Mouse (Mus musculus): ENCODE measurements around the gene Lmntd1.

Gene Lmntd1

GRCm38 (mm10) chr6:145441416-145442110 is 172.6 kb downstream of the Lmntd1 start:
- in situ Hi-C loops (cut with MboI; ENCODE audit: low sequenced_read_pairs) = no loop called here

GRCm38 (mm10) chr6:145438851-145439250 is 175.3 kb downstream of the Lmntd1 start:
- in situ Hi-C loops (cut with MboI; ENCODE audit: low sequenced_read_pairs) = no loop called here

DNA sequence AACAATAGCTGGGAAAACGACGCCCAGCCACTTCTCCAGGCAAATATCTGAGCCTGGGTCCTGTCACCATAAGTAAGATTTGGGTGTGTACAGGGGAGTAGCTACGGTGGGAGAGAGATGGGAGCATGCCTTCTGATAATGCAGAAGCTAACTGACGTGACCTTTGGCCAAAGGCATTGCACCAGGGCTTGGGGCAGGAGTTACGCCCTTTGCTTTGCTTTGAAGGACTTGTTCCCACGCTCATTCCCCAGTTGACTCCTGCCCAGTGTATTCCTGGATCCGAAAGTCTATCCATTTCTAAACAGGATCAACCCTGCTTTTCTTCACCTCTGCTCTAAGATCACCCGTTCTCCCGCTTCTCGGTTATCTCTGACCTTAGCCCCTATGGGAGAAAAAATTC is 178.4 kb downstream of the Lmntd1 start:
- in situ Hi-C loops (cut with MboI; ENCODE audit: low sequenced_read_pairs) = no loop called here

DNA sequence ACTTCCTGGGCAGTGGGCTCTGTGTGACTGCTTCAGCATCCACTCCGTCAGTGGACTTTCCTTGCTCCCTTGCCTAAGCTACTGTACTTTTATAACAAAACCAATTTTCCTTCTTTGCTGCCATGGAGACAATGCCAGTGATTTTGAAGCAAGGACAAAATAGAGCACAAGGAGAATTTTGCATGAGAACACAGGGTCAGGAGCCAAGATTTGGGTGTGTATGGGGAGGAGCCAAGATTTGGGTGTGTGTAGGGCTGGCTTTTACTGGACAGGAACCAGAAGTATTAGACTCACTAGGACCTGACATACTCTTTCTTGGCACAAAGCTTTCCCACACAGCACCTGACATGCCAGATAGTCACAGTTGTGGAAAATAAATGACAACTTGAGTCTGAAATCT is 179.0 kb downstream of the Lmntd1 start:
- in situ Hi-C loops (cut with MboI; ENCODE audit: low sequenced_read_pairs) = no loop called here

DNA sequence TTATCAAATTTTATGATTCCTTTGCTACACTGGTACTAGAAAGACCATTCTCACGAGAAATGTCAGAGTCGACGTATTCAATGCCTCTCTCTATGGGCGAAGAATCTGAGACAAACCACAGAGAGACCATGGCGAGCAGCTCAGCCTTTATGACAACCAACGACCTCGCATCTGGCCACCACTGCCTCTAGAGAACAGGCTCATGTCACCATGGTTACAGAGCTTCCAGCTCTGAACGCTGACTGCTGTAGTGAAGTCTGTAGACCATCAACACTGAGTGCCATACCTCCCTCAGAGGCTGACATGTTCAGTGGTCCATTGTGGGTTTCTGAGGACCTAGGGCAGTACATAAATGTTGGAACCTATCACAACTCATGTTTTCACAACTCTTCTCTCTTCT is 180.2 kb downstream of the Lmntd1 start:
- in situ Hi-C loops (cut with MboI; ENCODE audit: low sequenced_read_pairs) = no loop called here

DNA sequence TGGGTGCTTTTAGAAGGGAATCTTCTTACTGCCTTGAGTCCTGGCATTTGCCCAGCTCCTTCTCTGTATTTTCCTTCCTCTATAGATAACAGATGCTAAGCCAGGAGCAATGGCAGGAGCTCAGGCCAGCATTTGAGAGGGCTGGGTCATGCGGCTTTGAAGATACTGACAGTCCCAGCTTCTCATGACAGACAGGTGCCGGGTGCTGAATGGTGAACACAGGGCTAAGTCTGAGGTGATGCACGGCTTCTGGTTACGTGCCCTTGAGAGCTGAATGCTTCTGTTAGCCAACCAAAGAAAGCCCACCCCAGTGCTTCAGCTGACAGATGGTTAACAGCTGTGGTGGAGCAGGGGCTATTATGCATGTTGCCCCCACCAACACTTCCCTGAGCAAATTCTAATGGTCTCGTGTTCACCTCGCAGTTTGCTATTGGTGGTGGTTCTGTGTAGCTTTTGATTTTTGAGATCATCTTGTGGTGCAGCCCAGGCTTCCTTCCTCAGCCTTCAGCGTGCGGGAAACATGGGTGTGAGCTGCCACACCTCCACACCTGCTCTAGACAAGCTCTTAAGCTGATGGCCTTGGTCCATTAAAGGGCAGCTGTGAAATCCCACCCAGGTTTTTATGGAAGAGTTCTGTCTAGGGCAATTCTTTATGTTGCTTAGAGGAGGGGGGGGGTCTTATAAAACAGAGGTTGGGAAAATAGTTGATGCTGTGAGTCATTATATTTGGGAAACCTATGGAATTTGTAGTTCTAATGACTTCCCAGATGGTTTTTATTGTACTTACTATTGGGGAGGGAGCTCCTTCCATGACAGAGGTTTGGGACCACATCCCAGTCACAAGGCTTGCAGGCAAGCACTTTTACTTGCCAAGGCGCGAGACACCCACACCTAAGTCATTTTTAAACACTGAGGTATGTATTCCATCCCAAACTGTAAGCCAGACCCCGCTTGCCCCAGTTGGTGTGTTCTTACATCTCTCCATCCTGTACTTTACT is 181.1 kb downstream of the Lmntd1 start:
- in situ Hi-C loops (cut with MboI; ENCODE audit: low sequenced_read_pairs) = no loop called here

- in situ Hi-C loops (cut with MboI; ENCODE audit: low sequenced_read_pairs) = no loop called here
Measured at GRCm38 (mm10) chr6:145431747-145432146, 182.4 kb downstream of the Lmntd1 start.

- in situ Hi-C loops (cut with MboI; ENCODE audit: low sequenced_read_pairs) = no loop called here
Measured at GRCm38 (mm10) chr6:145427411-145427810, 186.7 kb downstream of the Lmntd1 start.

- in situ Hi-C loops (cut with MboI; ENCODE audit: low sequenced_read_pairs) = no loop called here
Measured at GRCm38 (mm10) chr6:145426501-145426900, 187.6 kb downstream of the Lmntd1 start.

- in situ Hi-C loops (cut with MboI; ENCODE audit: low sequenced_read_pairs) = no loop called here
Measured at GRCm38 (mm10) chr6:145424156-145424555, 190.0 kb downstream of the Lmntd1 start.

- in situ Hi-C loops (cut with MboI; ENCODE audit: low sequenced_read_pairs) = no loop called here
Measured at GRCm38 (mm10) chr6:145423484-145423883, 190.6 kb downstream of the Lmntd1 start.

DNA sequence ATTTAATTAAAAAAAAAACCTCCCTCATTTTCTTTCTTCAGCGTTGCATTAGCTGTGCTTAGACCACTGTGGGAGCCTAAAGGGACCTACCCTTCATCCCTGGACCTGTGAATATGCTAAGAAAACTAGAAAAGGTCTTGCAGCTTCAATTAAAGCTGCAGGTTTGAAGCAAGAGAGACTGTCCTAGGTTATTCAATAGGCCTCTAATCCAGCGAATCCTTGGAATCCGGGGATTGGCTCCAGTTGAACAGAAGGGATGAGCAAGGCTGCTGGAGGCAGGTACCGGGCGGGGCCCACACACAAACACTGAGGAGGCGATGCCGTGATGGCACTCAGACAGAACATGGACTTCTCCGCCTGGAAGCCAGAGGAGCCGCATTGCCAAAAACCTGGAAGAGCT is 192.5 kb downstream of the Lmntd1 start:
- in situ Hi-C loops (cut with MboI; ENCODE audit: low sequenced_read_pairs) = no loop called here

GRCm38 (mm10) chr6:145420407-145420806 is 193.7 kb downstream of the Lmntd1 start:
- in situ Hi-C loops (cut with MboI; ENCODE audit: low sequenced_read_pairs) = no loop called here

GRCm38 (mm10) chr6:145418856-145419255 is 195.3 kb downstream of the Lmntd1 start:
- in situ Hi-C loops (cut with MboI; ENCODE audit: low sequenced_read_pairs) = no loop called here

GRCm38 (mm10) chr6:145417720-145418440 is 196.2 kb downstream of the Lmntd1 start:
- in situ Hi-C loops (cut with MboI; ENCODE audit: low sequenced_read_pairs) = no loop called here

GRCm38 (mm10) chr6:145417014-145417719 is 197.0 kb downstream of the Lmntd1 start:
- in situ Hi-C loops (cut with MboI; ENCODE audit: low sequenced_read_pairs) = no loop called here

DNA sequence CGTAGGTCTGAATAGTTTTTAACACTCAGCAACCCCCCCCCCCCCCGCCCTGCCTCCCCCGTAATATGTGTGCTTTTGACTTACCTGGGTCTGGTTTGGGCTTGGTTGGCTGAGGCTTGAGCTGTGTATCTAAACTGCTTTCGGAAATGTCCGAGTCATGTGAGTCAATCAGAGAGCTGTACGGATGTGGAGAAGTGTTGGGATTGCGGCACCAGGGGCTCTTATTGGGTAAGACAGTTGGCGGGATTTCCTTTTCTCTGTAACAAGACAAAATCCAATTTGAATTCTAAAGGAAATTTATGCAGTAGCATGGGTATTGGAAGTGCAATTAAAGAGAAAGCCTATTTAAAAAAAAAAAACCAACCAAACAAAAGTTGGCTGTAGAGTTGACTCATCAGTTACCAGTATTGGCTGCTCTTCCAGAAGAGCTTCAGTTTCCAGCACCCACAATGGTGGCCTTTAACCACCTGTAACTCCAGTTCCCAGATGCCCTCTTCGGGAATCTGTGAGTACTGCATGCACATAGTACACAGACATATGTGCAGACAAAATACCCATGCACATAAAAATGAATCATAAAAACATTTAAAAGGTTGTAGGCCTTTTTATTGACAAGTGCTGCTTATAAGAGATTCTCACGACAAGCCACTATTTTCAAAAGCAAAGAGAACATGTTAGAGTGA is 209.6 kb downstream of the Lmntd1 start:
- in situ Hi-C loops (cut with MboI; ENCODE audit: low sequenced_read_pairs) = no loop called here

GRCm38 (mm10) chr6:145401140-145401539 is 213.0 kb downstream of the Lmntd1 start:
- in situ Hi-C loops (cut with MboI; ENCODE audit: low sequenced_read_pairs) = no loop called here

DNA sequence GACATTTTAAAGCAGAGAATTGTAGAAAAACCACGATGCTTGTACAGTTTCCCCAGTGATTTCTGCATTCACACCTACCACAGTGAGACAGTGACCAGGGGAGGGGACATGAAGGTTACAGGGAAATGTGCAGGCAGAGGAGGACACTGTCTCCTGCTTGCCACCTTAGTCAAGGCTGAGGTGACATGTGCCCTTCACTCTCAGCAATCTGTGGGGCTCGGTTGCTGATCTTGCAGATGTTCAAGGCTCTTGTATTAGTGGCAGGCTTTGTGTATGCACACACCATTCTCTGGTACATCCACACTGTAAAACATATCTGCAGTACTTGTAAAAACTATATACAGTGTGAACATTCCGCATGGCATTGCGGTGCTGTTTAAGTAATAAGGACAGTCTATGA is 216.2 kb downstream of the Lmntd1 start:
- in situ Hi-C loops (cut with MboI; ENCODE audit: low sequenced_read_pairs) = no loop called here

DNA sequence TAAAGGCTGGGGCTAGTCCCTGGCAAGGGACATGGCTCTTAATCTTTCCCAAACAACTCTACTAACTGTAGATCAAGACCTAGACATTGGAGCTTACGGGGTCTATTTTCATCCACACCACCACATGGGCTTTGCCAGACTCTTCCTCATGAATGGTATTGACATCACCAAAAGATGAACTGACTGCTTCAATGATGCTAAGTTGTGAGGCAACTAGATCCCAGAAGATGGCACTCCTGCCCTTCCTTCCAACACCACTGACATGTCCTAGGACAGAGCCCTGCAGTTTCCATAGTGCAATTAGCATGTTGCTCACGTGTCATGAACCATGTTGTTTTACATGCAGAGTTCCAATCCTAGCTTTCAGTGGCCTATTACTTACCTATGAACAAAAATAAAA is 217.6 kb downstream of the Lmntd1 start:
- in situ Hi-C loops (cut with MboI; ENCODE audit: low sequenced_read_pairs) = no loop called here

Measured in CH12F3 (cell line).